Mouse (Mus musculus) small intestine, adult 2 months (tissue): ENCODE data around the gene Kirrel3.

Source experiments
- CTCF ChIP-seq: fragments of 200-500 bp; IDR thresholded peaks from 2 replicates; pipeline ENCODE4 v1.5.1; 2012; ENCODE audit warnings: low read depth, mild to moderate bottlenecking, control low read depth, inconsistent platforms, low read length, moderate library complexity, mixed read lengths; ENCODE audit not compliant: insufficient replicate concordance, insufficient read length; ENCODE audit errors: extremely low read depth
- POLR2A ChIP-seq: fragments of 200-500 bp; IDR thresholded peaks from 2 replicates; pipeline ENCODE4 v1.6.1; 2012; ENCODE audit warnings: low read depth, mild to moderate bottlenecking, control low read depth, inconsistent platforms, low read length, moderate library complexity

DNA sequence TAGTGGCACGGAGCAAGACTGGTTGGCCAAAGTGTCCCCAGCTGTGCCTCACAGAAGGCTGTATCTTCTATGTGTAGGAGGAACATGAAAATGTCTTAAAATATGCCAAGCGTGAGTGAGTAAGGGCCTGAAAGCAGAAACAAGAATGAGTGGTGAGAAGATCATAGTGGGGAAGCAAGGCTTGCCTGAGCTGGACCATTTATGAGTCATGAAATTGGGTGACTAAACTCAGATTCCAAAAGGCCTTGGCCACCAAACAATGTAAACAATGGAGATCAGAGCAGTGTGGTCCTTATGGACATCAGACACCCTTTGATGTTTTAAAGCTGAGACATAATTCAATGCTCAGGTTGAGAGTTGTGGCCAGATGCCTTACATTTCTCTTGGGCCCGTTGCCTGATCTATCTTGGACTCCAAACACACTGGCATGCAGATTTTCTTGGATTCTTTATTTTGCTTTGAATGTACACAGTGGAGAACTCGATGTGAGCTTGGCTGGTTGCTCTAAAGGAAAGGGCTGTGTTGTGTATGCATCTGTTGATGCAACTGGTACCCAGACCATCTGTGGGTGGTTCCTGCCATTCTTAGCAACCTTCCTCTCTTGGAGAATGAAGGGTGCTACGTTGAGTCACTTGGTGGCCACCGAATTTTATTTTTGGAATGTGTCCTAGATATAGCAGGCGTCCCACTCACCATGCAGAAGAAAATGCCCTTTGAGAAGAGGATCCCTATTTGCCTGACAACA, 53.1 kb downstream of the Kirrel3 start:
- TF ChIP-seq CTCF (no peak), POLR2A (no peak)
